Comparison of ENCODE assay signal across 11 mouse cellular contexts in genomic region chr3:126659832-126660564, GRCm38 (mm10).
A peak's percentile ranks its signal among the peaks of the same experiment; 100 is the strongest.
DNase-seq lines count a peak whose midpoint lies in the region; ATAC-seq and TF ChIP-seq lines count a peak whose summit lies in the region.
"Had no signal": no experiment of that assay in that cellular context is flagged by ENCODE, and none has a peak within 500 bp of the region (broad histone marks: within the 10 kb centered on the region; RNA-seq: fewer than 3 reads in every experiment).

No protein-coding gene starts in this region.

- H3ac ChIP-seq in myocyte (ENCODE audit: control insufficient read depth, insufficient read length): no peak overlapping the region

- ATAC-seq in activated CD4-positive, CD25-positive, alpha-beta regulatory T cell, adult 4 months: peak; percentile 28
- ATAC-seq in megakaryocyte, adult 5-6 weeks (ENCODE audit: poor library complexity, severe bottlenecking): no peak
- no peak for ATAC-seq in forebrain, embryonic 16.5 days

- no peaks in the 10 kb centered on the region for H3K36me3 ChIP-seq in kidney, adult 2 months (ENCODE audit: control insufficient read depth, insufficient read depth, low read length)
- H3K36me3 ChIP-seq in myocyte (ENCODE audit: control insufficient read depth, insufficient read depth): no peaks in the 10 kb centered on the region
- H3K36me3 ChIP-seq in forebrain, embryonic 16.5 days (ENCODE audit: control insufficient read depth, insufficient read depth): no peaks in the 10 kb centered on the region
- H3K36me3 ChIP-seq: hindbrain, embryonic 15.5 days; limb, embryonic 13.5 days had no signal

- H3K4me3 ChIP-seq in kidney, adult 2 months (ENCODE audit: insufficient read depth, low read depth, low read length): no peak overlapping the region
- H3K4me3 ChIP-seq in myocyte: no peak overlapping the region
- no peak overlapping the region for H3K4me3 ChIP-seq in forebrain, embryonic 16.5 days (replicated peaks; ENCODE audit: low read length)
- H3K4me3 ChIP-seq: hindbrain, embryonic 15.5 days; limb, embryonic 13.5 days had no signal

- H3K9ac ChIP-seq in forebrain, embryonic 16.5 days (replicated peaks; ENCODE audit: low read depth, low read length): no peak overlapping the region
- H3K9ac ChIP-seq: hindbrain, embryonic 15.5 days; limb, embryonic 13.5 days had no signal

- peaks cover 78% of the 10 kb centered on the region for H3K79me2 ChIP-seq in myocyte (ENCODE audit: control insufficient read depth, insufficient read depth)

- TF ChIP-seq POLR2A in kidney, adult 2 months (IDR thresholded peaks at IDR 0.05; ENCODE audit: low read depth, low read length): no peak
- no peak for TF ChIP-seq POLR2A in myocyte (IDR thresholded peaks at IDR 0.05; ENCODE audit: insufficient read length, low read depth)

- peak overlapping the region; percentile 70 for H3K4me2 ChIP-seq in myocyte (ENCODE audit: low read depth)
- no peak overlapping the region for H3K4me2 ChIP-seq in forebrain, embryonic 16.5 days (ENCODE audit: low read length)
- H3K4me2 ChIP-seq: hindbrain, embryonic 15.5 days had no signal

- peaks cover 18% of the 10 kb centered on the region; the same call in 1 of the 2 replicates for H3K4me1 ChIP-seq in kidney, adult 2 months (ENCODE audit: control insufficient read depth, insufficient read depth, low read length)
- peaks cover 3% of the 10 kb centered on the region; the same call in 1 of the 2 replicates for H3K4me1 ChIP-seq in forebrain, embryonic 16.5 days (replicated peaks; ENCODE audit: control insufficient read depth, insufficient read depth, low read length)
- H3K4me1 ChIP-seq: hindbrain, embryonic 15.5 days had no signal

- H3K27me3 ChIP-seq in kidney, adult 2 months (replicated peaks; ENCODE audit: control insufficient read depth, insufficient read depth, low read length): no peaks in the 10 kb centered on the region; the same call in 1 of the 2 replicates
- H3K27me3 ChIP-seq in myocyte (ENCODE audit: control insufficient read depth, insufficient read depth, insufficient read length): no peaks in the 10 kb centered on the region
- H3K27me3 ChIP-seq in forebrain, embryonic 16.5 days (replicated peaks; ENCODE audit: control insufficient read depth, insufficient read depth, low read length): no peaks in the 10 kb centered on the region
- H3K27me3 ChIP-seq: hindbrain, embryonic 15.5 days; limb, embryonic 13.5 days had no signal

- H3K9me3 ChIP-seq in forebrain, embryonic 16.5 days (ENCODE audit: control insufficient read depth, low read length): no peaks in the 10 kb centered on the region
- H3K9me3 ChIP-seq: hindbrain, embryonic 15.5 days; limb, embryonic 13.5 days had no signal

- H3K27ac ChIP-seq in kidney, adult 2 months (ENCODE audit: insufficient read depth, low read depth, low read length): peak overlapping the region; percentile 77
- no peak overlapping the region for H3K27ac ChIP-seq in forebrain, embryonic 16.5 days (ENCODE audit: low read length)
- H3K27ac ChIP-seq: hindbrain, embryonic 15.5 days had no signal

- TF ChIP-seq CTCF in kidney, adult 2 months (conservative IDR thresholded peaks at IDR 0.05; ENCODE audit: insufficient read depth, insufficient read length, low read depth, low read length): no peak

- peak; percentile 56 for DNase-seq in adrenal gland, adult 2 months
- DNase-seq in adrenal gland, postnatal 14 days: no peak
- DNase-seq in kidney, adult 2 months: peak; percentile 64
- no peak for DNase-seq in kidney, adult 18-20 months
- DNase-seq: adrenal gland, adult 8-10 months had no signal

- WGBS in kidney, adult 2 months: 63% methylated on average over 8 of the region's 8 CpGs
- 83% methylated on average over 8 of the region's 8 CpGs for whole genome bisulfite sequencing in forebrain, embryonic 16.5 days

TF ChIP-seq in myocyte, 11 proteins besides CTCF, POLR2A, EP300 and RAD21:
- TF ChIP-seq E2F4 (IDR thresholded peaks at IDR 0.05; ENCODE audit: insufficient read depth) (no peak), TCF12 (IDR thresholded peaks at IDR 0.05; ENCODE audit: insufficient read depth, poor library complexity, severe bottlenecking) (no peak), MYOD1 (IDR thresholded peaks at IDR 0.05; ENCODE audit: control insufficient read depth in 1 of 3, insufficient read length in 2 of 3, low read depth in 2 of 3) (no peak), MAX (IDR thresholded peaks at IDR 0.05; ENCODE audit: low read depth) (no peak), CEBPB (IDR thresholded peaks at IDR 0.05; ENCODE audit: insufficient read depth, poor library complexity, severe bottlenecking) (no peak), TCF3 (IDR thresholded peaks at IDR 0.05; ENCODE audit: insufficient read length, low read depth) (no peak), REST (IDR thresholded peaks at IDR 0.05; ENCODE audit: insufficient read depth, insufficient read length) (no peak), POLR2AphosphoS2 (IDR thresholded peaks at IDR 0.05; ENCODE audit: insufficient read length, low read depth) (no peak), MYOG (IDR thresholded peaks at IDR 0.05; ENCODE audit: control insufficient read depth in 1 of 3, insufficient read depth in 1 of 3, insufficient read length in 2 of 3, low read depth in 2 of 3) (no peak), USF1 (IDR thresholded peaks at IDR 0.05; ENCODE audit: low read depth) (no peak), SRF (IDR thresholded peaks at IDR 0.05; ENCODE audit: control insufficient read depth, insufficient read length, low read depth) (no peak)

Comparison
In these comparisons a context has a peak if more than half of its experiments do, and no peak if none do; other contexts are left out.
1. DNase-seq: peak in adrenal gland, adult 2 months (single experiment) and kidney, adult 2 months (single experiment); none in adrenal gland, postnatal 14 days (single experiment) and kidney, adult 18-20 months (single experiment).